ENCODE assay signal across 16 mouse cellular contexts in the genomic region with DNA sequence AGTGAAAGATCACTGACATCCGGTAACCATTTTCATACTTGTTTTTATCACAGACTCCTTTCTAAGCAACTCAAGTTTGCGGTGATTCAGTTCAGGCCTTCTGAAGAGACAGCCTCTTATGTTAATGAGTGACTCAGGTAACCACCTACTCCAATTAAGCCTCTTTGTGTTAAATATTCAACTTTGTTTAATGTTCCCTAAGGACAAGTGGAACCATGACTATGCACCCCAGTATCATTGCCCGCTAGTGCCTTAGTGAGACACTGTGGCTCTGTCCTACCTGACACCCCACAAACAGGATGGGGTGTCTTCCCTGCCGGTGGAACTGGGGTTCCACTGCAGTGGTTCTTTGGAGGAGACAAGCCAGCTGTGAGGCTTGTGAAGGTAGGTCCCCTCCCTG.
"Had no signal": no experiment of that assay in that cellular context is flagged by ENCODE, and none has a peak within 500 bp of the region (broad histone marks: within the 10 kb centered on the region; RNA-seq: fewer than 3 reads in every experiment).

No protein-coding gene starts in this region.

- H3K9ac ChIP-seq: lung, embryonic 15.5 days; midbrain, embryonic 13.5 days; midbrain, embryonic 15.5 days; neural tube, embryonic 12.5 days; stomach, embryonic 15.5 days had no signal

- H3K36me3 ChIP-seq: lung, embryonic 15.5 days; midbrain, embryonic 13.5 days; midbrain, embryonic 15.5 days; neural tube, embryonic 12.5 days; stomach, embryonic 15.5 days had no signal

- DNase-seq: lung, postnatal 14 days; lung, postnatal 36 days; right cerebral cortex, postnatal 14 days; thymus, adult 2 months; thymus, postnatal 25 days; thymus, postnatal 4 days had no signal

- H3K27ac ChIP-seq: lung, embryonic 15.5 days; macrophage; midbrain, embryonic 13.5 days; midbrain, embryonic 15.5 days; neural tube, embryonic 12.5 days; stomach, embryonic 15.5 days; stomach, postnatal 0 days had no signal

- ATAC-seq: lung, postnatal 0 days; midbrain, embryonic 13.5 days; midbrain, embryonic 15.5 days had no signal

- H3K27me3 ChIP-seq: lung, embryonic 15.5 days; midbrain, embryonic 13.5 days; midbrain, embryonic 15.5 days; neural tube, embryonic 12.5 days; stomach, embryonic 15.5 days had no signal

- H3K4me3 ChIP-seq: lung, embryonic 15.5 days; megakaryocyte, embryonic 14.5 days; midbrain, embryonic 13.5 days; midbrain, embryonic 15.5 days; neural tube, embryonic 12.5 days; stomach, embryonic 15.5 days had no signal

- H3K9me3 ChIP-seq: lung, embryonic 15.5 days; midbrain, embryonic 13.5 days; midbrain, embryonic 15.5 days; neural tube, embryonic 12.5 days; stomach, embryonic 15.5 days had no signal

- H3K4me2 ChIP-seq: lung, embryonic 15.5 days; midbrain, embryonic 11.5 days; midbrain, embryonic 13.5 days; midbrain, embryonic 15.5 days; neural tube, embryonic 12.5 days; stomach, embryonic 15.5 days had no signal

- H3K4me1 ChIP-seq: lung, embryonic 15.5 days; megakaryocyte, embryonic 14.5 days; midbrain, embryonic 13.5 days; midbrain, embryonic 15.5 days; neural tube, embryonic 12.5 days; stomach, embryonic 15.5 days had no signal
